Mouse (Mus musculus): ENCODE measurements around the gene Lrrc61.

DNA sequence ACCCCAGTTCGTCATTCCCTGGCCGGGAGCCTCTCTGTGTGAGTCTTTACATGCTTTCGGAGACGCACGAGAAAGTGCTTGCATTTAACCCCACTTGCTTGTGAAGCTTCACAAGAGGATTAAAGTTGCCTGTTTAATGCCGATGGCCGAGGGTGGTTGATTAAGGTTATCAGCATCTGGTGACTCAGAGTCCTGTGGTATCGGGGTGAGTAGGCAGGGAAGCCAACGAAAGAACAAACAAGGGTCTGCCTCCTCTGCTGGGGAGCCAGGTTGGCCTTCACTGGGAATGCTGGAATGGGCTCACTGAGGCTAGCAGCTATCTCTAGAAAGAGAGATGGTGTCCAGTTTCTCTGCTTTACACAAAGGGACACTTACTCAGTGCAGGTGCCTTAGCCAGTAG, 26.7 kb upstream of the Lrrc61 start:
- no peak for TF ChIP-seq POLR2A (IDR thresholded peaks at IDR 0.05; ENCODE audit: control insufficient read depth, low read depth, low read length)
- TF ChIP-seq CTCF (IDR thresholded peaks at IDR 0.05; ENCODE audit: control insufficient read depth, insufficient read depth, insufficient replicate concordance, low read depth, low read length): no peak
